Mouse (Mus musculus): ENCODE measurements around the gene 6720489N17Rik. TPM values are rescaled to one million over a fixed set of nuclear protein-coding genes. Genes with fewer than 3 reads are reported as not detected.
"Not testable (repeated sequence)": the region's sequence is repeated elsewhere in the genome, so short reads cannot be mapped to it uniquely, and the experiment has no call there.

Gene 6720489N17Rik
- polyA plus RNA-seq (2012; rRNA removed) = 3.2 and 3.7 TPM in 2 replicates

- peak; percentile 30 to 76 for DNase-seq (ENCODE audit: extremely low spot score in 1 of 2, low spot score in 1 of 2)
Measured at GRCm38 (mm10) chr13:62623577-62624276, at the start of gene 6720489N17Rik. Gene 6720489N17Rik (minus strand): TSS chr13:62624182.

DNA sequence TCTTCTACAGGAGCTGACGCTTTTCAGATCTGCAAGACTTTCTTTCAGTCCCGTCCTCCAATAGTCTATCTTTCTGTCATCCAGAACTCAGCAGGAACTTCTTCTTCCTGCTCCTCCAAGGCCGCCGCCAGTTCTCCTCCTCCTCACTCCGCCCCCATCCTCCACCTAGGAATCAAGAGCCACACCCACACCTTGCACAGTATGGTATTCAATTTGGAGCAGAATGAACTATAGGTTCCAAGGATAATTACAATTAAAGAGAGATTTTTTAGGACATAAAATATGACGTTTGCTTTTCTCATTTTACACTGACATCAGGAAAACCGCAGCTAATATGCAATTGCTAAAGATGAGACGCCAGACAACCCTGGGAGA, 29.4 kb upstream of the 6720489N17Rik start:
- DNase-seq (ENCODE audit: extremely low spot score in 1 of 2, low spot score in 1 of 2) = no peak

DNA sequence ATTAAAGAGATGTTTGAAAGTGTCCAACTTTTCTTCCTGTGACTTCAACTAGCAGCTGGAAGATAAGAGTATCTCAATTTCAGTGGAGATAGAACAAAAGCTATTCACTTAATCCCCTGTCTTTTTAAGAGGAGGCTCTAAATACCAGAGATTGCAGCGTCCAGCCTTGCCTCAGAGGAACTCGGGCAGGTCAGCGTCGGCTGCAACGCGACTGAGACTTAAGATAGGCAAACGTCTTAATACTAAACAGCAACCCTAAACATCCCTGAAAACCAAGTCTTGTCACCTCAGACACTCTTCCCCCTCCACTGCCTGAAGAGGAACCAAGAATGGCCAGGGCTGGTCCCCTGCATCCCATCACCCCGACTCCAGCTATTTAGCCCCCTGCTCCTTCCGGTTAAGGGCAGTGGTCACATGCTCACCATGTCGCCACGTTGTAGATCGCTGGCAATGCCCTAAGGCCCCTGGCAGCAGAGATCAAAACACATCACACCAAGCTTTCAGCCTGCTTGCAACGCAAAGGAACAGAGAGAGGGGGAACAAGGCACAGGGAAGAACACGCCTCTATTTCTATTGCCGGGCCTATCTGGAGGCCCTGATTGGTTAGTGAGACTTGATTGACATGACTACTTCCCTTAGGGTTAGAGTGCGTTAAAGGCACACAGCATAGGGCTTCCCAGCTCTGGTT, 28.8 kb upstream of the 6720489N17Rik start:
- peak; percentile 67 to 82 for DNase-seq (ENCODE audit: extremely low spot score in 1 of 2, low spot score in 1 of 2)

- DNase-seq (ENCODE audit: extremely low spot score in 1 of 2, low spot score in 1 of 2) = peak in 1 of 2 experiments; percentile 27
Measured at GRCm38 (mm10) chr13:62627071-62627470, 3.1 kb upstream of the 6720489N17Rik start.

DNA sequence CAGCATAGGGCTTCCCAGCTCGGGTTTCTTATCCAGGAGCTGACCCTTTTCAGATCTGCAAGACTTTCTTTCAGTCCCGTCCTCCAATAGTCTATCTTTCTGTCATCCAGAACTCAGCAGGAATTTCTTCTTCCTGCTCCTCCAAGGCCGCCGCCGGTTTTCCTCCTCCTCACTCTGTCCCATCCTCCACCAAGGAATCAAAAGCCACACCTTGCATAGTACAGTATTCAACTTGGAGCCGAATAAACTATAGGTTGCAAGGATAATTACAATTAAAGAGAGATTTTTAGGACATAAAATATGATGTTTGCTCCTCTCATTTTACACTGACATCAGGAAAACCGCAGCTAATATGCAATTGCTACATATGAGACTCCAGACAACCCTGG, 289 bp upstream of the 6720489N17Rik start:
- DNase-seq (ENCODE audit: extremely low spot score in 1 of 2, low spot score in 1 of 2) = not testable (repeated sequence)

- not testable (repeated sequence) for DNase-seq (ENCODE audit: extremely low spot score in 1 of 2, low spot score in 1 of 2)
Measured at GRCm38 (mm10) chr13:62617449-62617848, 6.5 kb downstream of the 6720489N17Rik start.

GRCm38 (mm10) chr13:62571099-62571498, 52.9 kb downstream of the 6720489N17Rik start, which contains the start of gene Zfp934:
Gene Zfp934 (minus strand): TSS chr13:62571199.
- not testable (repeated sequence) for DNase-seq (ENCODE audit: extremely low spot score in 1 of 2, low spot score in 1 of 2)

DNA sequence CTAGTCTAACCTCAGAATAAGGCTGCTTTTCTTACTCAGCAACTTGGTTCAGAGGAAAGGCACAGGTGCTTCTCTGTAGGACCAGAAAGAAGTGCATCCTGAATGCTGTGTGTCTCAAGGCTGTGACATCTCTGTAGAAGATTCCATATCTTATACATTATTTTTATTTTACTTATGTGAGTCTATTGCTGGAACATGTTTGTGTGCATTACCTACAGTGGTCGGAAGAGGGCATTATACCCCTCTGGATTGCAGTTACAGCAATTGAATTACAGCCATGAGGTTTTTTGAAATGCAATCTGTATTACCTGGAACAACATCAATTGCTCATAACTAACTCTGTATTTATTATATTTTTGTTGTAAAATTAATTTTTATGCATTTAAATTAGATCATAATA, 62.3 kb downstream of the 6720489N17Rik start:
- peak in 1 of 2 experiments; percentile 27 for DNase-seq (ENCODE audit: extremely low spot score in 1 of 2, low spot score in 1 of 2)

- peak; percentile 52 to 72 for DNase-seq (ENCODE audit: extremely low spot score in 1 of 2, low spot score in 1 of 2)
Measured at GRCm38 (mm10) chr13:62558189-62559110, 65.5 kb downstream of the 6720489N17Rik start, which contains the start of gene Zfp935. Gene Zfp935 (minus strand): TSS chr13:62558511.

Other genes with a start within 250 kb of the 6720489N17Rik start
- 1.1 and 1.6 TPM in 2 replicates for gene Gm3604, start 241.0 kb downstream of the 6720489N17Rik start, polyA plus RNA-seq (2012; rRNA removed)
- gene Gm49359, start 157.3 kb downstream of the 6720489N17Rik start, polyA plus RNA-seq (2012; rRNA removed) = 5.3 and 6.4 TPM in 2 replicates
- not detected in 2 replicates for gene Zfp935, start 65.7 kb downstream of the 6720489N17Rik start, polyA plus RNA-seq (2012; rRNA removed)
- 7.1 and 7.6 TPM in 2 replicates for gene Zfp934, start 53.0 kb downstream of the 6720489N17Rik start, polyA plus RNA-seq (2012; rRNA removed)
- 8.7 and 9.5 TPM in 2 replicates for gene Platr25, start 136.5 kb upstream of the 6720489N17Rik start, polyA plus RNA-seq (2012; rRNA removed)
- 2.7 and 3.0 TPM in 2 replicates for gene Gm5141, start 161.6 kb upstream of the 6720489N17Rik start, polyA plus RNA-seq (2012; rRNA removed)
- 0.06 and 0.12 TPM in 2 replicates for gene Fbp2, start 234.2 kb upstream of the 6720489N17Rik start, polyA plus RNA-seq (2012; rRNA removed)